Mouse (Mus musculus) ES-CJ7 (cell line): ENCODE data around the gene Usp33.

Source experiments
- DNase-seq: peaks from one replicate; pipeline ENCODE4 v3.0.0; 2011; ENCODE audit warnings: low read depth, low spot score

Usp33 gene

DNA sequence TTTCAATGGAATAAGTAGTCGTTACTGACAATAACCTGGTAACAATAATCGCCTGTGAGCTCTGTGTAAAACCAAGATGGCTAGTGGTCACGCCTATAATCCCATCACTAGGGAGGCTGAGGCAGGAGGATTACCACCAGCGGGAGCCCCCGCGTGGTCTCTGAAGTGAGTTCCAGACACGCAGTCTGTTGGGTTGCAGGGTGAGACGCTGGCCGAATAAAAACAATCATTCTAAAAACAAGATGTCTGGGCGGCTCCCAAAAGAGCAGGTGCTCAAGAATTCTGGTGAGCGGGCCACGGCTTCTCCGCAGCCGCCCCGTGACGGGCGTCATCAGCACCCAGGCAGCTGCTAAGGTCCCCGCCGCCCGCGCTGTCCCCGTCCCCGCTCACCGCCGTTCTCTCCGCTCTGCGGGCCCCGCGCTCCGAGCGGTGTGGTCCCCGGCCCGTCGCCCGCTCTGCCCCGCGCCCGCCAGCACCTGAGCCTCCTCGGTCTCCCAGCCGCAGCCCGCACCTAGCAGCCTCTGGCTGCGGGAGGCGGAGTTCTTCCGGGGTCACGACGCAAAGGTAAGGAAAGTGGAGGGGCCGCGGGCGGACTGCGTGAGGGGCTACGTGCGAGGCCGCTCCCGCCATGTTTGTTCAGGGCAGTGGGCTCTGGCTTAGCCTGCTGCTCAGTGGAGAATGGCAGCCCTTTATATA is 6.3 kb upstream of the Usp33 start, which contains the start of gene Miga1:
Gene Miga1, minus strand, starts transcription at position 546 of the 696 bp plus-strand sequence.
- peak; percentile 78 for DNase-seq

DNA sequence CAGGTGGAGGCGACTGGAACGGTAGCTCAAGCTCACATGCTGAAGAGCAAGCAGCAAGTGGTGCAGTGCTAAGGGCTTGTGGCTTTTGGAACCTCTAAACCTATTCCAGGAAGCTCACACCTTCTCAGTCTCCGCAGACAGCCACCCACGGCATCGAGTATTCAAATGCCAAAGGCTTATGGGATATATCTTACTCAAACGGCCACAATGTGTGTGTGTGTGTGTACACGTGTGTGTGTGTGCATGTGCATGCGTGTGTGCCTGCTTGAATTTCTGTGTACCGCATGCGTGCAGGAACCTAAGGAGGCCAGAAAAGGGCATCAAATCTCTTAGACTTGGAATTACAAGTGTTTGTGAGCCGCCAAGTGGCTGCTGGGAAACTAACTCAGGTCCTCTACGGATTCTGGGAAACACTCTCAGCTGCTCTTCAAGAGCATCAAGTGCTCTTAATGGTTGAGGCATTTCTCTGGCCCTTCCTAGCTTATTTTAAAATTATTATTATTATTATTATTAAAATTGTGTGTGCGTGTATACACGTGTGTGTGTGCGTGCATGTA is 3.2 kb upstream of the Usp33 start:
- no peak for DNase-seq

DNA sequence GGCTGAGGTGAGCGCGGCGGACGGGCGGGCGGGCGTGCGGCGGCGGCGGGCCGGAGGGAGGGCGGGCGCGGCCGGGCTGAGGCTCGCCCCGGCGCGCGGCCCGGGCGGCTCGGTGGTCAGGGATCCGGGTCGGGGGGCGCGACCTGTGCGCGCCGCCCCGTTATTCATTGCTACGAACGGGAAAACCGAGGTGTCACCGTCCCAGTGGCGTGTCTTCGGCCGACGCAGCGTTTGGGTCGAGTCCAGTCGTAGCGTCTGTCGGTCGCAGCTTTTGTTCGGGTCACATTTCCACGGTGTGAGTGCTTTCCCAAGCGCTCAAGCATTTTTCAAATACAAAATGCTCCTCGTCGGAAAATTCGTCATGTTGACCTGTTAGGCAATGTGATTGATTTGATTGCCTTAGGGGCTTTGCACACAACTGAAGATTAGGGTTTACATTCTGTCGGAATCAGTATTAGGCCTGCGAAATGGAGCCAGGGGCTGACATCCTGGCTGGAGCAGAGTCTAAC is 409 bp downstream of the Usp33 start:
- no peak for DNase-seq

DNA sequence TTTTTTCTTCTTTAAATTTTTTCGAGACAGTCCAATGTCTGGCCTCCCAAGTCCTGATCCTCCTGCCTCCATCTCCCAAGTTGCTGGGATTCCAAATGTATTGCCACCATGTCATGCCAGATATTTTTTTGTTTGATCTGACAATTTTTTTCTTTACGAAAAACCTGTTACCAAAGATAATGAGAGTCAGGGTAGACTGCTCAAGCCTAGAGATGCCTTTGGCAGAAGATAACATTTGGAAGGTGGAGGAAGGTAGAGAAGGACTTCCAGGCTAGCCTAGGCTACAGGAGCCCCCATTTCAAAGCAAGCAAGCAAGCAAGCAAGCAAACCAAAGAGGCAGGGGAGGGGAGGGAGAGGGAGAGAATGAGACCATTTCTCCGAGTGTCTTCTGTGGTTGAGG is 949 bp downstream of the Usp33 start:
- DNase-seq = no peak

DNA sequence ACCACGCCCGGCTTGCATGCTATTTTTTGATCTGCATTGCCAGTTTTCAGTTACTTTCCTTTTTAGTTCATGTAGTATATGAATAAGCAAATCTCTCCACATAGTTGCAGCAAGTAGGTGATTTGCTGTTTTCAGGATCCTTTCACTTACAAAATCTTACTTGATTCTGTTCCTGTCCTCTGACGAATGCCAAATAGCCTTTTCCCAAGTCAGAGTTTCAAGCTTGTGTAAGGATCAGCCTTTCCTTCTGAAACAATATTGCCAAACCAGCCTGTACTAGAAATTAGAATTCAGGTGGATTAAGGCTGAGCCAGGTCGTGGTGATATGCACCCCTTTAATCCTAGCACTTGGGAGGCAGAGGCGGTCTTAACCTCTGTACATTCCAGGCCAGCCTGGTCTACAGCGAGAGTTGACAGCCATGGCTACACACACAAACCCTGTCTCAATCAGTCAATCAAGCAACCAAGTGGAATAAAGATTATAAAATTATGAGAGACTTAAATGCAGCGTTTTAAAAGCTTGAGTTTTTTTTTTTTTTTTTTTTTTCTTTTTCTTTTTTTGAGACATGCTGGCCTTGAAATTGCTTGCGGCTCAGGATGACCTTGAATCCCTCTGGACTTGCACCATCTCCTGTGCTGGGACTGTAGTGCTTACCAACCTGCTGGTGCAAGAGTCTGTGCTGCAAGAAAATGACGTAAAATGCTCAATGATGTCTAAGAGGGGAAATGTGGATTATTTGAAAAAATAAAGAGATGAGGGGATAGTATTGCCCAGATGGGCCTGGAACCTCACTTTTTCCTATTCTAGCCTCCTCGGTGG is 1.9 kb downstream of the Usp33 start:
- no peak for DNase-seq

DNA sequence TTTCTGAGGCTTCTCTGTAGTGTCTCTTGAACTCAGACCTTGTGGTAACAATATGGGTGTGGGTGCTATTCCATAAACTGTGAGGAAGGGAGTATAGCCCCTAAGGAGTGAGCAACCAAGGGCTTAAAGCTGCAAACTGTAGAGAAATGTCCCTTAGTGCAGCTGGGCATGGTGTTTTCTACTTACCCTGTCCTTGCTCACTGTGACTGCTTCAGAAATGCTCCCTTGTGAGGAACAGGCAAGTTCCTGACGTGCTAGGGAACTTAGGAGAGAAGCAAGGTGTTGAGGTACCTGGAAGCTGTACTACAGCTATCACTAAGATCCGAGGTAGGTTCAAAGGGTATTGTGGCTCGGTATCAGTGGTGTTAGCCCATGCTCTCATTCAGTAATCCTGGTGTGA is 4.2 kb downstream of the Usp33 start:
- DNase-seq = no peak

DNA sequence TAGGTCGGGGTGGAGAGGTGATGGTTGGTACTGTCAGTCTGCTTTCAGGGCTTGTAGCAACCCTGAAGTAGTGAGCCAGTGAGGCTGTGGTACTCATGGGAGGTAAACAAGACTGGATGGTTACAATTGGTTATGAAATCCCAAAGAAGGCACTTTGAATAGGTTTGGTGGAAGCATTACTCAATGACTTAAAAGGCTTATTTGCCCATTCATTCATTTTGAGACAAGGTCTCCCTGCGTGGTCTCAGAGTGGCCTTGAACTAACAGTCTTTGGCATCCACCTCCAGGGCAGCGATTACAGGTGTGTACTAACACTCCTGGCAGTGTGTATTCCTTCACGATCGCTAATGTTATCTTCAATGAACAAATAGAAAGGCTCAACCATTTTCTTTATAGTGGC is 4.7 kb downstream of the Usp33 start:
- DNase-seq = no peak

DNA sequence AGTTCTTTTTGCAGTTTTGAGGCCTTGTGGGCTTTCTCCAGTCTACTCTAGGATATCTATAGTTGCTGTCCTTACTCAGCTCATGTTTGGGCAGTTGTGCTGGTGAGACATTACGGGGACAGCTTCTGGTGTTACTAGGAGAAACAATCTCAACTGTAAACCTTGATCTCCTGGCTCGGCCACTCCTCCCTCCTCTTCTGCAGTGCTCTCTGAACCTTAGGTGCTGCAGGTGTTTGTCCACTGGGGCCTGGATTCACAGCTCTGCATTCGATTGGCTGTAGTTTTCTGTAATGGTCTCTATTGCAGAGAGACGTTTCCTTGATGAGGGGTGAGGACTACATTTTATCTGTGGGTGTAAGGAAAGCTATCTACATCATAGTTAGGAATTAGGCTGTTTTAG is 6.0 kb downstream of the Usp33 start:
- DNase-seq = no peak

DNA sequence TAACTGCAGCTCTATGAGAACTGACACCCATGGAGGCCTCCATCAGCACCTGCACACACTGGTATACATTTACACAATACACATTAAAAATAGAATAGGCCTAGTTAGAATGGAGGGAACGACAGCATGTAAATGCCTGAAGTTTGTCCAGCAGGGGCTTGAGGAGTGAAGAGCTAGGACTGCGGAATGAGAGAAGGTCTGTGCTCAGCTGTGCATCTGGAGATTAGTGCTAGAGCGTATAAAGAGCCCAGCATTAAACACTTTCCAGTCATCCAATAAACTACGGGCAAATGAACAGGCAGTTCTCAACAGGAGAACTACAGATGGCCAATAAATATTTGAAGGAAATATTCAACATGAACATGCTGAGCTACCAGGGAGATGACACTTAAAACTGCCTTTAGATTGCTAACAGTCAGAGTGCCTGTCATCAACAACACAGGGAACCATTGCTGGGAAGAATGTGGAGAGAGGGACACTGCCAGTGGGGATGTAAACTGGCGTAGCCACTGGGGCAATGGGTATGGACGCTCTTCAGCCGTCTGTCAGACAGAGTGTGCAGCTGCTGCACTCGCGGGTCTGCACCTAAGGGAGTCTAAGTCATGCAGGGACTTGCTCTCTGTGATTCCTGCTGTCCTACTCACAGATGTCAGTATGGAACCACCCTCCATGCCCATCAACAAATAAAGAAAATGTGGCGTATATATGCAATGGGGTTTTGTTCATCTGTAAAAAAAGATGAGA is 7.3 kb downstream of the Usp33 start:
- DNase-seq = no peak

DNA sequence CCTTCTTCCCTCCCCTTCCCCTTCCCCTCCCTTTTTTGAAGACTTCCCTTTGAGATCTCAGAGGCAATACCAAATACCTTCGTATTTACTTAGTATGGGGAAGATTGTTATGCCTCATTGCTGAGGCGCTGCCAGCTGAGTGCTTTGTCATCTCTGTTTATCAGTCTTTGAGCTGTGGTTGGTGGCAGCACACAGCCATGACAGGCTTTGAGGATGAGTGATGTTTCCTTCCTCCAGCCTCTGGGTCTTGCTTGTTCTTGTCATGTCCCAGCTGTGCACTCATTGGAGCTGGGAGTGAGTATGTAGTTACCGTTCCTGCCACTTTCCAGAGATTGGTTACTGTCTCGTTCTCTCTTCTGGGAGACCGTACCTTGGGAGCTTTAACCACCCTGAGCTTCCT is 9.1 kb downstream of the Usp33 start:
- no peak for DNase-seq

DNA sequence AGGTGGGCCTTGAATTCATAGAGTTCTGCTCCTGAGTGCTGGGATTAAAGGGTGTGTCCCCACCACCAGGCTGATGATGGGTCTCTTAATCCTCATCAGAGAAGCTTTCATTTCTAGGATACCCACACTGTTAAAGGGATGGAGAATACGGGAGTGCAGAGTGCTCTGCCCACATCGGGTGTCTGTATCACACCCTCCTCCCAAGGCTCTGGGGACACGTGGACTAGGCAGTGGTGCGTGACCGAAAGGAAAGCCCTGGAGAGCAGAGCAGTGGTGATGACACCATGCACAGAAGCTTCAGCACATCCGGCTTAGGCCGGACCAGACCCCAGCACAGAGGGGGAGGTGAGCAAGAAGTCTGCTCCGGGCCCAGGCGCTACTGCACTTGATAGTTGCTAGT is 10.5 kb downstream of the Usp33 start:
- DNase-seq = no peak

DNA sequence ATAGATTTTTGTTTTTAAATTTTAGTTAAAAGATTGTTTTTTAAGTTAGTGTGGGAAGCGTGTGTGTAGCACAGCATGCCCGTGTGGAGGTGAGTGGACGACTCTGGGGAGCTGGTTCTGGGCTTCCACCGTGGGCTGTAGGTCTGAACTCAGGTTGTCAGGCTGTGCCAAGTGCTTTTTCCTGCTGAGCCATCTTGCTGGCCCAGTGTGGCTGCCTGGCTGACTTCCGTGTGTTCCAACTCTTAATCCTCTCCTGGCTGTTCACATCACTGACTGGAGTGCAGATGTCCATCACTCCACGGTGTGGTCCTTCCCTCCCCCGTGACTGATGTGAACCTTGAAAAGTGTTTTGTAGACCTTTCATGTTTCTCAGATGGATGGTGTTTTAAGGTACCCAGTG is 12.9 kb downstream of the Usp33 start:
- no peak for DNase-seq

DNA sequence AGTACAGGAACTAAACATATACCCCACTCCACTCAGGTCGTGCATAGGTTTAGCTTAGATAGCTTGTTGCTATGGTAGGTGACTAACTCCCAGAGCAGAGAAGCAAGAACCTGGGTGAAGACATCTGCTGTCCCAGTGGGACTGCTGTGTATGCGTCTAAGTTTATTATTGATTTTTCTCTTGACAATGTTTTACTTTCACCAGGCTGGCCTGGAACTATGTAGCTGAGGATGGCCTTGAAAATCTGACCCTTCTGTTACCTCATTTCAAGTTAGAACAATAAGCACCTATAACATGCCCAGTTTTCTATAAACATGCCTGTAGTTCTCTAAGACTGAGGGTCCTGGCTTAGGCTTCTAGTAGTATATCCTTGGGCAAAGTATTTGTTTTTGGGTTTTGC is 17.9 kb downstream of the Usp33 start:
- DNase-seq = no peak

DNA sequence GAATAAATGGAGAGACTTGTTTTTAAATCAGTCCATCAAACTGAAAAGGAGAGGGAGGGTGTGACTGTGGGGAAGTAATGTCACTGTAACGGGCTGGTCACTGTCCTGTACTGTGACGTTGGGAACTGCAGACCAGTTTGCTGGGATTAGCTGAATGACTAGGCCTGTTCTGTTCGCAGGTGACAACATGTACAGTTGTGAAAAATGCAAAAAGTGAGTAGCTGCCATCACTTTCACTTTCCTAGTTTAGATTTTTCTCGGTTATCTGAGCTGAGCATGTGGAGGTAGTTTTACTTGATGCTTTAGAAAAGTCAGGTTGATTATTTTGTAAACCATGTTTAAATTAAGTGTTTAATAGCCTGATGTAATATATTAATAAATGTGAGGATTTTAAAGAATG is 29.8 kb downstream of the Usp33 start:
- DNase-seq = no peak

DNA sequence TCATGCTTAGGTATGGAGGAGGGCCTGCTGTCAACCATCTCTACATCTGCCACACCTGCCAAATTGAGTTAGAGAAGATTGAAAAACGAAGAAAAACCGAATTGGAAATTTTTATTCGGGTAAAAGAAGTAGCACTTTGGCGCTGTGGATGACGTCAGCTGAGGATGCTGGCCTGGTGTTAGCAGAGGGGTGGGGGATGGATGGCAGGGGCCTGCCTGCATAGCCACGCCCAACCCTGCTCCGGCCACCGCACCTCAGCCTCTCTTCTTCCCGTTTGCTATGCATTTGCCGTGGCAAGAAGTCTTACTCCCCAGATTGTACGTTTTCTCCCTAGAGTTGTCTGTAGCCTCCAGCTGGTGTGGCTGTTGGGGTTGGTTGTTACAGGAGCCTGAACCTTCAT is 37.8 kb downstream of the Usp33 start:
- DNase-seq = peak; percentile 70

DNA sequence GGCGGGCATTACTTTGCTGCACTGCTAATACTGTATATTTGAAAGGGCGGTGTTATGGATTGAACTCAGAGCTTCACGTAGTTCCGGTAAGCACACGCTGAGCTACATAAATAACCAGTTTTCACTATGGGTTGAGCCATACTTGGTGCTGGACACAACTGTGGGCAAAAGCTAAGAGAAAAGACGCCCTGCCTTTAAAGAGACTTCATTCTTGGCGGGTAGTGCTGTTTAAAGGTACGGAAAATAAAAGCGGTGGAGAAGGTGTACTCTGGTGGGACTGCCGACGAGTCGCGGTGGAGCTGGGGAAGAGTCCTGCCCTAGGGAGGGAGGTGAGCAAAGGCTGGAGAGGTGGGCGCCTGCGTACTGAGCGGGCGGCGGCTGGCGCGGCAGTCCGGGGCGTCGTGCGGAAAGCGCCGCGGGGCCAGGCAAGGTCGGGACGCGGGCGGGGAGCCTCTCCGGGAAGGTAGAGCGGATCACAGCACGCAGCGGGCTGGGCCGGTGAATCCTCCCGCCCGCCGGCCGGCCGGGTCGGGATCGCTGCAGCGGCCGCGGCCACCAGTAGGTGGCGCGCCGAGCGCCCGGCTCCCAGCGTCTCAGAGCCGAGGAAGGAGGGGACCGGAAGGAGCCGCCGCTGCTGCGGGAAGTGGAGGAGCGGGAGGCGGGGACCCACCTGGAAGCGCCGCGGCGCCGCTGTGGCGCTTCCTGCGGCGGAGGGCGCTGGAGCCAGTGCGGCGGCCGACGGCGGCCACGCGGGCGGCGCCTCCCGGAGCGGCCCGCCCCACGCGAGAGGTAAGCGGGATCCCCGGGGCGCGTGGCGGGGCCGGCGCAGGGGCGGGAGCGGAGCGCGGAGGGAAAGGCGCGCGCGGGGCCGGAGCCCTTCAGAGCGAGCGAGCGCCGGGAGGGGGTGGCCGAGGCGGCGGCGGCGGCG is 49.3 kb downstream of the Usp33 start, which contains the start of gene Zzz3:
Gene Zzz3, plus strand, starts transcription at position 124 of the 928 bp plus-strand sequence.
- peak; percentile 79 for DNase-seq

DNA sequence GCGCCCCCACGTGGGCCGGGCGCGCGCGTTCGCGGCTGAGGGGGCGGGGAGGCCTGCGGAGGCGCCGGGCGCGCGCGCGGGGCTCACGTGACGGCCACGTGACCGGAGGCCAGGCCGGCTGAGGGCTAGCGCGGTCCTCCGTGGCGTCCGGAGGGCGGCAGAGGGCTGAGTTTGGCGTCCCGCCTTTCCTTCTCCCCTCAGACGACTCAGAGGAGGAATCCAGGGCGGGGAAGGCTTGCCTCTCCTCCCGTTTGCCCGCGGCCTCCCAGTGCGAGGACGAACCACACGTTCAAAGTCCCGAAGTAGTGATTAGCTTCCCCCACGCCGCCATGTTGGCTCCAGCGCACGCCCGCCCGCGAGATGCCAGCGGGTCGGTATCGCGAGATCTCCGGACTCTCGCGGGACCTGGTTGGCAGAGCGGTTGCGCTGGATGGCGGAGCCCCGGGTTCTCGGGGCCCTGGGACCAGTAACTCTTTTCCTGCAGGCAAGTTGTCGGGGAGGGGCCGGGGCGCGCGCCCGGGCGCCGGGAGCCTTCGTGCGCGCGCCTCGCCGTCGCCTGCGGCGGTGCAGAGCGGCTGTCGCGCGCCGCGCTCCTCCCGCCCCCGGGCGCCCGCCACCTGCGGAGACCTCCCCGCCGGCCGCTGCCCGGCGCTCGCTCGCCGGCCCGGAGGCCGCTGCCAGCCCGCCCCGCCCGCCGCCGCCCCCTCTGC is 50.2 kb downstream of the Usp33 start:
- DNase-seq = peak; percentile 95

DNA sequence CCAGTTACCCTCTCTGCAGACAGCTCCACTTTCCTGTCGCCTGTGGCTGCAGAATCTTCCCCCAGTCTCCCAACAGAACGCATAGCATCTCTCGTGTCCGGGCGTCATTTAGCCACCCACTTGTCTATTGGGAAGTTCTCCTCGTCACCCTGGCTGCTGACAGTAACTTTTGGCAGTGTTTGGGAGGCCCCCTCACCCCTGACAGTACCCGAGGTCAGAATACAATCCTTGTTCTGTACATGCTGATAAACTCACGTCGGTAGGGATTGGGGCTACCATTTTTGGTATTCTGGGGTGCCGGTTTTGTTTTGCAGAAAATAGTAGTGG is 50.7 kb downstream of the Usp33 start:
- peak; percentile 34 for DNase-seq

DNA sequence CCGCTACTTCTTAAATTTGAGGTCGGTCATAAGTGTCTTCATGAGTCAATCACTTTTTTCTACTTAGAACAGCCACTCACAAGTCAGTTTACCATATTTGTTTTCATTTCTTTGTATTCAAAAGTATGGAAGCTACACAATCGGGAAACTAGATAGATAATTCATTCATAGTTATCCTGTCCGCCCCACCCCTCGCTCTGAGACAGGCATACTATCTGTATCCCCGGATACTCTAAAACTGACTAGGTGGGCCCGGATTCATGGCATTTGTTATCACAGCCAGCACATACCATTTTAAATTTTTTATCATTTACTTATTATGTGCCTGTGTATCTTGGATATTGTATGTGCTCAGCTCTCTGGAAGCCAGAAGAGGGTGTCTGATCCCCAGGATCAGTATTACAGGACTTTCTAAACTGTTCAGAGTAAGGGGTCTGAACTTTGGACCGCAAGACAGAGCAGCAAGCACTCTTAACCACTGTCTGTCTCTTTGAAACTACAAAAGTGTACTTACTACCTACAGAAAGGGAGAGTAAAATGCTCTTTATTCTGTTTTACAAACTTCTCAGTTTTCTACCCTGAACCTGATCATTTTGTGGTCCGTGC is 51.2 kb downstream of the Usp33 start:
- DNase-seq = no peak

DNA sequence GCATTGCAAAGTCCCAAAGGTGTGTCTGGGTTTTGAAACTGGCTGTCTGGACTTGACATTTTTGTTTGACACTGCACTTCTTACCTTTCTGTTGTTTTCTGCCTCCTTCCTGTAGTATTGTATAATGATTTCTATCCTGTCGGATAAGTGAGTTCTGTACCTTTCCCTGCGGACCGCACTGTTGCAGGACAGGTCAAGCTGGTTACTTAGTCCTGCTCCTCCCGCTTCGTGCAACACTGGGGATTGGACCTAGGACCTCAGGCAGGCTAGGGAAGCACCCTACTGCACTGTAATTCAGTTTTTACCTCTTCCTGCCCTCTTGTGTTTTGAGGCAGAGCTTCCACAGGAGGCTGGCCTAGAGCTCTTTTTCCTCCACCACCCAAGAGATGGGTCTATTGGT is 54.2 kb downstream of the Usp33 start:
- no peak for DNase-seq
